Mouse (Mus musculus) ES-E14 (cell line): ENCODE data around the gene Neil3.

Experiments
- CHD2 ChIP-seq: IDR thresholded peaks from 2 replicates; pipeline ENCODE4 v1.6.1; 2014; ENCODE audit warnings: mild to moderate bottlenecking, low read depth, low read length, inconsistent platforms
- MAFK ChIP-seq: IDR thresholded peaks from 2 replicates; pipeline ENCODE4 v1.6.1; 2014; ENCODE audit warnings: mild to moderate bottlenecking, low read depth, low read length, inconsistent platforms; ENCODE audit not compliant: insufficient read depth
- ZNF384 ChIP-seq: IDR thresholded peaks from 2 replicates; pipeline ENCODE4 v1.6.1; 2012; ENCODE audit warnings: low read depth, low read length, inconsistent platforms

DNA sequence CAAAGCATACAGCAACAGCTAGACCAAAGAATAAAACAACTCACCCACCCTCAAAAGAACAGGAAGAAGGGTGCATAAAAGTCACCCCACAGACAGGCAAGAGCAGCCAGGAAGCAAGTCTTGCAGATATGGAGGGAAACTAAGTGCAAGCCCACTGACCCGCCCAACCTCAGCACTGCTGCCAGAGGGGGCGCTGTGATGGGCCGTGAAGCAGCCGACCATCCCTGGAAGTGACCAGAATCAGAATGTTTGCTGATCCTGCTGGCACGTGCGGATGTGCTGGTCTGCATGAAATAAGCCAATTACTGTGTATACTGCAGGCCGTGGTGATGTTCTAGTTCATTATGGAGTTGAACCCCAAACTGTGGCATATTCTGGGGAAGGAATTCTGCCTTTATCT, 26.6 kb downstream of the Neil3 start:
- TF ChIP-seq MAFK (no peak), ZNF384 (no peak), CHD2 (no peak)
